In the genomic region with DNA sequence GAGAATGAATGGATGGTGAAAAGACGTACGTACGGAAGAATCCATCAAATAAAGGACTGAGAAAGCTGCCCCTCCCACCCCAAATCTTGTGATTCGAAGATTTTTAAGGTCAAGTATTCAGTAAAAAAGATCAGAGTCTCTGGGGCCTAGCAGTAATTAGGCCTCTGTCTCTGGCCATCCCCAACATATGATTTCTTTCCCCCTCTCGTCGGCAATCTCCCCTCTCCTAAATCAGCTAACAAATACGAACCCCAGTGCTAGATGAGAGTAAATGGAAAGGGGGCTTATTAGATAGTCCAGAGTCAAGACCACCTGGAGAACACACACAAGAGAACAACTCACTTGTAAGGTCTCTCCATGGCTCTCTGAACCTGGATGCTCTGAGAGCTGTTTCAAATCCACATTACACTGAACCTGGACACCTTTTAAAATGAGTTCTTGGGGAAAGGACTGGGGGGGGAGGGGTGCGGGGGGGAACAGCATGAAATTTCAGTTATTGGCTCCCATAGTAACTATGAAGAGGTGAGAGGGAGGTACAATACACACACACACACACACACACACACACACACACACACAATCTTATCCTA, we compare ENCODE assay signal across 10 mouse cellular contexts. TPM values are rescaled to one million over a fixed set of nuclear protein-coding genes. Genes with fewer than 3 reads are reported as not detected.
DNase-seq lines count a peak whose midpoint lies in the region; ATAC-seq and TF ChIP-seq lines count a peak whose summit lies in the region.
"Had no signal": no experiment of that assay in that cellular context is flagged by ENCODE, and none has a peak within 500 bp of the region (broad histone marks: within the 10 kb centered on the region; RNA-seq: fewer than 3 reads in every experiment).

No protein-coding gene starts in this region.

- no peak for TF ChIP-seq POLR2A in thymus, adult 2 months (IDR thresholded peaks at IDR 0.05; ENCODE audit: control insufficient read depth, extremely low read depth, insufficient read depth, low read length, poor library complexity)

- no peak for TF ChIP-seq CTCF in gastrocnemius, adult 2 months (IDR thresholded peaks at IDR 0.05)
- no peak for TF ChIP-seq CTCF in thymus, adult 2 months (IDR thresholded peaks at IDR 0.05; ENCODE audit: borderline replicate concordance, control insufficient read depth, extremely low read depth, insufficient read depth, low read length, poor library complexity)

- ATAC-seq in limb, embryonic 15.5 days (ENCODE audit: insufficient number of reproducible peaks, low FRiP score, low TSS enrichment, low read depth): no peak

- H3K27ac ChIP-seq in gastrocnemius, adult 2 months: peak overlapping the region; percentile 74
- H3K27ac ChIP-seq in thymus, adult 2 months (ENCODE audit: control insufficient read depth, insufficient read depth, low read length): peak overlapping the region; percentile 97
- H3K27ac ChIP-seq in limb, embryonic 15.5 days: peak overlapping the region; percentile 91; the same call in 1 of the 2 replicates

- H3K9ac ChIP-seq in limb, embryonic 15.5 days: no peak overlapping the region

- no peaks in the 10 kb centered on the region for H3K9me3 ChIP-seq in limb, embryonic 15.5 days

- H3K4me3 ChIP-seq in gastrocnemius, adult 2 months: no peak overlapping the region
- no peak overlapping the region for H3K4me3 ChIP-seq in thymus, adult 2 months (ENCODE audit: control insufficient read depth, insufficient read depth, low read length)
- peak overlapping the region; percentile 66 for H3K4me3 ChIP-seq in limb, embryonic 15.5 days

- H3K27me3 ChIP-seq in thymus, adult 2 months (ENCODE audit: control insufficient read depth, insufficient read depth, low read length): no peaks in the 10 kb centered on the region
- no peaks in the 10 kb centered on the region for H3K27me3 ChIP-seq in limb, embryonic 15.5 days

- intact Hi-C loops in gastrocnemius, adult 2 months (cut with DNase I): no loop called here

- H3K4me1 ChIP-seq in thymus, adult 2 months (replicated peaks; ENCODE audit: control insufficient read depth, insufficient read depth, low read length): peaks cover 36% of the 10 kb centered on the region
- peaks cover 46% of the 10 kb centered on the region for H3K4me1 ChIP-seq in limb, embryonic 15.5 days

- WGBS in thymus, adult 2 months: 87% methylated on average over 8 of the region's 8 CpGs
- WGBS in limb, embryonic 15.5 days: 46% methylated on average over 8 of the region's 8 CpGs

- no peaks in the 10 kb centered on the region for H3K36me3 ChIP-seq in thymus, adult 2 months (ENCODE audit: control insufficient read depth, insufficient read depth, low read length)
- peaks cover 12% of the 10 kb centered on the region for H3K36me3 ChIP-seq in limb, embryonic 15.5 days

- DNase-seq in gastrocnemius, adult 2 months: no peak
- no peak for DNase-seq in gastrocnemius, adult 8-10 months (ENCODE audit: low spot score in 2 of 2)
- DNase-seq in thymus, adult 2 months: peak; percentile 4
- DNase-seq in thymus, postnatal 10 days (ENCODE audit: low spot score in 2 of 2): no peak
- DNase-seq in spleen, adult 18-20 months: no peak
- no peak for DNase-seq in right cerebral cortex, postnatal 10 days (ENCODE audit: low spot score in 2 of 2)
- no peak for DNase-seq in thymus, postnatal 14 days

- peak overlapping the region; percentile 61; the same call in 1 of the 2 replicates for H3K4me2 ChIP-seq in limb, embryonic 15.5 days

RNA-seq across cellular contexts. Expression of gene Tmem253, which starts 2.3 kb away (rescaled TPM):
- 1 to 10 TPM in 1 of 2 experiments, under 1 TPM in 1; 0.46 to 2.6 TPM for total RNA-seq in gastrocnemius, adult 2 months (2021)
- 1 to 10 TPM in 3 of 4 experiments, under 1 TPM in 1; 0.60 to 1.4 (median 1.2) TPM for total RNA-seq in gastrocnemius, adult 8-10 months (2022)
- 2.9 TPM in 2 replicates for polyA plus RNA-seq in thymus, adult 2 months (2012; rRNA removed)
- polyA plus RNA-seq in limb, embryonic 15.5 days (2015; fragmentation: Nextera tagmentation; extraction: Ambion mirVana): 0.29 and 0.37 TPM in 2 replicates

RNA-seq across cellular contexts. Expression of gene Zfp219, which starts 7.4 kb away (rescaled TPM):
- total RNA-seq in gastrocnemius, adult 2 months (2021): 10 to 100 TPM; 13.5 to 13.8 TPM
- 10 to 100 TPM in 3 of 4 experiments, 1 to 10 TPM in 1; 9.9 to 14.0 (median 13.0) TPM for total RNA-seq in gastrocnemius, adult 8-10 months (2022)
- 253 and 269 TPM in 2 replicates for polyA plus RNA-seq in thymus, adult 2 months (2012; rRNA removed)
- 26.7 and 27.5 TPM in 2 replicates for polyA plus RNA-seq in limb, embryonic 15.5 days (2015; fragmentation: Nextera tagmentation; extraction: Ambion mirVana)

RNA-seq across cellular contexts. Expression of gene Arhgef40, which starts 28.6 kb away (rescaled TPM):
- 10 to 100 TPM in 1 of 2 experiments, 1 to 10 TPM in 1; 9.6 to 14.1 TPM for total RNA-seq in gastrocnemius, adult 2 months (2021)
- 1 to 10 TPM; 5.7 to 9.4 (median 6.2) TPM for total RNA-seq in gastrocnemius, adult 8-10 months (2022)
- 55.2 and 62.3 TPM in 2 replicates for polyA plus RNA-seq in thymus, adult 2 months (2012; rRNA removed)
- 126 and 149 TPM in 2 replicates for polyA plus RNA-seq in limb, embryonic 15.5 days (2015; fragmentation: Nextera tagmentation; extraction: Ambion mirVana)

RNA-seq across cellular contexts. Expression of gene Olfr221, which starts 29.1 kb away (rescaled TPM):
- not detected for total RNA-seq in gastrocnemius, adult 2 months (2021)
- not detected for total RNA-seq in gastrocnemius, adult 8-10 months (2022)
- not detected in 2 replicates for polyA plus RNA-seq in thymus, adult 2 months (2012; rRNA removed)
- polyA plus RNA-seq in limb, embryonic 15.5 days (2015; fragmentation: Nextera tagmentation; extraction: Ambion mirVana): not detected in 2 replicates
- total RNA-seq: gastrocnemius, postnatal 25 days; megakaryocyte progenitor cell, adult 5-6 weeks had no signal
